Mouse (Mus musculus) left cerebral cortex, adult 11 months (tissue): ENCODE measurements around the gene Atp6v1e2.

Experiments used
- DNase-seq: peaks from one replicate; pipeline ENCODE4 v3.0.0; 2022; ENCODE audit warnings: low spot score

Gene Atp6v1e2

GRCm38 (mm10) chr17:86964502-86964901 is 16.8 kb upstream of the Atp6v1e2 start:
- DNase-seq, result peak; percentile 78

- DNase-seq, result no peak
These were observed 16.3 kb upstream of the Atp6v1e2 start for GRCm38 (mm10) chr17:86964041-86964440.

GRCm38 (mm10) chr17:86963586-86963902 is 15.8 kb upstream of the Atp6v1e2 start:
- no peak for DNase-seq

GRCm38 (mm10) chr17:86962894-86963585 is 15.3 kb upstream of the Atp6v1e2 start, which contains the start of gene Rhoq:
Gene Rhoq, plus strand, starts transcription at chr17:86963082.
- DNase-seq, result peak; percentile 84

GRCm38 (mm10) chr17:86962297-86962893 is 14.7 kb upstream of the Atp6v1e2 start:
- peak; percentile 84 for DNase-seq

GRCm38 (mm10) chr17:86961301-86961841 is 13.7 kb upstream of the Atp6v1e2 start:
- DNase-seq, result no peak

- DNase-seq, result no peak
These were observed 10.3 kb upstream of the Atp6v1e2 start for GRCm38 (mm10) chr17:86957968-86958367.

- DNase-seq, result no peak
These were observed 9.5 kb upstream of the Atp6v1e2 start for GRCm38 (mm10) chr17:86957239-86957638.

GRCm38 (mm10) chr17:86948801-86949200 is 1.1 kb upstream of the Atp6v1e2 start:
- no peak for DNase-seq

GRCm38 (mm10) chr17:86946078-86946477 is 1.6 kb downstream of the Atp6v1e2 start:
- no peak for DNase-seq

GRCm38 (mm10) chr17:86943158-86943557 is 4.5 kb downstream of the Atp6v1e2 start:
- DNase-seq, result no peak

GRCm38 (mm10) chr17:86942112-86942511 is 5.6 kb downstream of the Atp6v1e2 start:
- DNase-seq, result no peak

- DNase-seq, result no peak
These were observed 9.0 kb downstream of the Atp6v1e2 start for GRCm38 (mm10) chr17:86938683-86939082.

- peak; percentile 81 for DNase-seq
These were observed 10.1 kb downstream of the Atp6v1e2 start for GRCm38 (mm10) chr17:86937497-86938155.

GRCm38 (mm10) chr17:86937064-86937463 is 10.6 kb downstream of the Atp6v1e2 start:
- DNase-seq, result no peak

- DNase-seq, result no peak
These were observed 14.8 kb downstream of the Atp6v1e2 start for GRCm38 (mm10) chr17:86932896-86933295.

- DNase-seq, result no peak
These were observed 17.7 kb downstream of the Atp6v1e2 start for GRCm38 (mm10) chr17:86929981-86930380.

GRCm38 (mm10) chr17:86929355-86929754 is 18.3 kb downstream of the Atp6v1e2 start:
- no peak for DNase-seq

GRCm38 (mm10) chr17:86926836-86927235 is 20.9 kb downstream of the Atp6v1e2 start:
- no peak for DNase-seq

- no peak for DNase-seq
These were observed 23.0 kb downstream of the Atp6v1e2 start for GRCm38 (mm10) chr17:86924679-86925078.

GRCm38 (mm10) chr17:86919729-86920128 is 28.0 kb downstream of the Atp6v1e2 start:
- DNase-seq, result no peak

- DNase-seq, result no peak
These were observed 28.9 kb downstream of the Atp6v1e2 start for GRCm38 (mm10) chr17:86918786-86919185.

GRCm38 (mm10) chr17:86917048-86917447 is 30.6 kb downstream of the Atp6v1e2 start, which contains the start of gene Tmem247:
Gene Tmem247, plus strand, starts transcription at chr17:86917348.
- DNase-seq, result no peak
